Mouse (Mus musculus): ENCODE results near the gene Rhox13. TPM values are rescaled to one million over a fixed set of nuclear protein-coding genes. Genes with fewer than 3 reads are reported as not detected.

Rhox13 gene
- polyA plus RNA-seq (2015; fragmentation: Nextera tagmentation; extraction: Ambion mirVana): not detected in 2 replicates

DNA sequence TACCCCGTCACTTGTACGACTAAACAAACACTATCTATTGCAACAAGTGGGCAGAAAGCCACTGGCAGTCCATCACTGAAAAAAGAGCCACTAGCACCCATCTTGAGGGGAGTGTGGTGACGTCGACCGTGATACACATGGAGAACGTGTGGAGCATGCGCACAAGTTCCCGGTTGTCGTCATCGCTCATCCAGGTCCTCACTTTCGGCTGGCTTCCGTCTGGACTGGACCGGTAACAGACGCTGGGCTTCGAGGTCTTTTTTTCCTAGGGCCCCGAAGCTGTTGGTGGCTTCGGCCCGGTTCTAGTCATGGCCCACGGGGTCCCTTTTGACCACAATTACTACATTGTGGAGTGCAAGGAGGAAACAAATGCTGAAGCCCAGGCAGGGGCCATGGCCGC lies at the start of gene Rhox13:
Gene Rhox13, plus strand, starts transcription at position 238 of the 400 bp plus-strand sequence.
- Histone ChIP-seq H3K27ac (no peak within 1 kb of the TSS), H3K9me3 (no peaks in the 10 kb centered on the region), H3K9ac (no peak within 1 kb of the TSS), H3K27me3 (no peaks in the 10 kb centered on the region), H3K36me3 (no peaks in the 10 kb centered on the region), H3K4me1 (no peaks in the 10 kb centered on the region), H3K4me2 (no peak within 1 kb of the TSS), H3K4me3 (no peak within 1 kb of the TSS)
- WGBS: 94% methylated on average over 20 of the region's 20 CpGs
- ATAC-seq (ENCODE audit: borderline replicate concordance, extremely low read depth, low FRiP score, low TSS enrichment): no peak

DNA sequence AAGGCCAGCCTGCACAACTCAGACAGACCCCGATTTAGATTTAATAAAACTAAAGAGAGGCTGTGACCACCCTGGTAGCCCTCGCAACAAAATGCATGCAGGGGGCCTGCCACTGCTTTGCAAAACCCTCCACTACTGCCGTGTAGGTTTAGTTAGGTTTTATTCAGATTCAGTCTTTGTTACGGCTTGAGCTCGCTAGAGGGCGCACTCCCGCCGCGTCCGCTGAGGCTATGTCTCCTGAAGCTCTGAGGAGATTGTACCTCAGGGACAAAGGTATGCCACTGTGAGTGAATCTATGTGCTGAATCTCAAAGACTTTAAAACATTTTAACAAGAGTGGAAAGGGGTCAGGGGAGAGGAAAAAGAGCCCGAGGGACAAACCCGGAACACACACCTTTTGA lies 36.8 kb upstream of the Rhox13 start:
- Histone ChIP-seq H3K4me1 (no peaks in the 10 kb centered on the region), H3K36me3 (no peaks in the 10 kb centered on the region), H3K9ac (no peak overlapping the region), H3K4me2 (no peak overlapping the region), H3K27me3 (no peaks in the 10 kb centered on the region), H3K27ac (no peak overlapping the region), H3K4me3 (no peak overlapping the region), H3K9me3 (no peaks in the 10 kb centered on the region)
- WGBS: 17% methylated on average over 12 of the region's 12 CpGs
- no peak for ATAC-seq (ENCODE audit: borderline replicate concordance, extremely low read depth, low FRiP score, low TSS enrichment)

DNA sequence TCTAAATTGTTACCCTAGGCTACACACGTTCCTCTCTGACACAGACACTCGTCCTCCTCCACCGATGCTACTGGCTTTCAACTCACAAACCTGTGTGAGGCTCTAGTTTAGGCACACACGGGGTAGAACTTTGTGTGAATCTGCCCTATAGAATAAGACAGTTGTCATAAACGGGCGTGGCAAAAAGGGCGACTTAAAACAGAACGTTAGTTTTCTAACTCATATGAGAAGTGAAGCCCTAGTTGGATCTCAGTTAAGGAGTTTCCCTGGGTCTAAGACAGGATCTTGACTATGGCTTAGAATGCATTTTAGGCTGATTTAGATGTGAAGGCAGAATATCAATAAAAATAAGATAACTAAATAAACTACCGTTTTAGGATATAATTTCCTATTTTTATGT lies 36.0 kb upstream of the Rhox13 start, which contains the start of gene Rhox11:
Gene Rhox11, minus strand, starts transcription at position 101 of the 400 bp plus-strand sequence.
- Histone ChIP-seq H3K9me3 (no peaks in the 10 kb centered on the region), H3K36me3 (no peaks in the 10 kb centered on the region), H3K9ac (no peak within 1 kb of the TSS), H3K4me1 (no peaks in the 10 kb centered on the region), H3K4me3 (no peak within 1 kb of the TSS), H3K4me2 (no peak within 1 kb of the TSS), H3K27me3 (no peaks in the 10 kb centered on the region), H3K27ac (no peak within 1 kb of the TSS)
- no peak for ATAC-seq (ENCODE audit: borderline replicate concordance, extremely low read depth, low FRiP score, low TSS enrichment)
- WGBS: 84% methylated on average over 9 of the region's 9 CpGs

DNA sequence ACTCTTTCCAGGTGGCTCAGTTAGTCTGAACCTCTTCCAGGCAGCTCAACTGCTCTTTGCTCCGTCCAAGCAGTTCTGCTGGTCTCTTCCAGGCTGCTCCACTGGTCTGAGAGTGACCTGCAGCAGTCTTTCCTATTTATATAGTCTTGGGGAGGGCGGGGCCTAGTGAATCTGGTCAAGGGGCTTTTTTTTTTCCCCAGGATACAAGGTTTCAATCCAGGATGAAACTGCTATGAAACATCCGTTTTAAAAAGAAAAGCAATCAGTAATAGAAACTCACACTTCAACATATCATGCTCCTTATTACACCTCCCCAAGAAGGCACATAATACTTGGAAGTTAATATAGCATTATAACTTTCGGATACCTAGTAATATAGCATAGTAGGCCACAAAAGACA lies 10.2 kb upstream of the Rhox13 start, which contains the start of gene Rhox12:
Gene Rhox12, minus strand, starts transcription at position 101 of the 400 bp plus-strand sequence.
- Histone ChIP-seq H3K36me3 (no peaks in the 10 kb centered on the region), H3K4me1 (no peaks in the 10 kb centered on the region), H3K27me3 (no peaks in the 10 kb centered on the region), H3K9me3 (no peaks in the 10 kb centered on the region), H3K4me3 (no peak within 1 kb of the TSS), H3K27ac (no peak within 1 kb of the TSS), H3K9ac (no peak within 1 kb of the TSS), H3K4me2 (no peak within 1 kb of the TSS)
- 65% methylated on average over 4 of the region's 4 CpGs for WGBS
- ATAC-seq (ENCODE audit: borderline replicate concordance, extremely low read depth, low FRiP score, low TSS enrichment): no peak

DNA sequence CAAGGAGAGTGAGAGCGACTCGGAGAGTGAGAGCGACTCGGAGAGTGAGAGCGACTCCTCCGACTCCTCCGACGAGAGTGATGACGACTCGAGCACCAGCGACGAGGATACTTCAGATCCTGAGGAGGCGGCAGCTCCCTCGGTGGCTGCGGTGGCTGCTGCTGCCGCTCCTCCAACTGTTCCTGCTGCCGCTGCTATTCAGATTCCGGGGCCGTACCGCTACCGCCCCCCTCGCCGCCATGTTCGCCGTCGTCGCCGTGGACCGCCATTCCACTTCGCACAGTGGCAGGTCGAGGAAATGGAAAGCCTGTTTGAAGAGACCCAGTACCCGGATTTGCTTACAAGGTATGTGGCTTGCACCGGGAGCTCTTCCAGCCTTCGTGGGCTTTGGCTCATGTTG lies 459 bp downstream of the Rhox13 start:
- no peaks in the 10 kb centered on the region for H3K36me3 ChIP-seq
- H3K9ac ChIP-seq: no peak overlapping the region
- H3K4me3 ChIP-seq: no peak overlapping the region
- 84% methylated on average over 32 of the region's 34 CpGs for WGBS
- ATAC-seq (ENCODE audit: borderline replicate concordance, extremely low read depth, low FRiP score, low TSS enrichment): no peak
- no peak overlapping the region for H3K4me2 ChIP-seq
- no peaks in the 10 kb centered on the region for H3K9me3 ChIP-seq
- no peaks in the 10 kb centered on the region for H3K4me1 ChIP-seq
- H3K27ac ChIP-seq: no peak overlapping the region
- no peaks in the 10 kb centered on the region for H3K27me3 ChIP-seq

DNA sequence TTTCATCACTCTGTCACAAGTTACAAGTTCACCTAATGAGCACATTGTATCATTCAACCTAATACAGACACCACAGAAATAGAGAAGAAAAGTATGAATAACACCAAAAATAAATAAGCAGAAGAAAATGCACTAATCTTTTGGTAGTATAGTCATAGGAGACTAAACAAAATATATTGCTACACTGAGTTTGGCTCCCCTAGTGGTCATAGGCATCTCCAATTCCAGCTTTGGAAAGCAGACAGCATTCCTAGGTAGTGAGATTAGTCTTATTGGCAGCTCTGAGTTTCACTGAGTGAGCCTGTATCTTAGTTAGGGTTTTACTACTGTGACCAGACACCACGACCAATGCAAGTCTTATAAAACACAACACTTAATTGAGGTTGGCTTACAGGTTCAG lies 38.1 kb downstream of the Rhox13 start:
- no peak for ATAC-seq (ENCODE audit: borderline replicate concordance, extremely low read depth, low FRiP score, low TSS enrichment)
- H3K27ac ChIP-seq: no peak overlapping the region
- H3K4me3 ChIP-seq: no peak overlapping the region
- WGBS: 57% methylated on average over 1 of the region's 1 CpGs
- no peaks in the 10 kb centered on the region for H3K27me3 ChIP-seq
- no peaks in the 10 kb centered on the region for H3K36me3 ChIP-seq
- no peaks in the 10 kb centered on the region for H3K4me1 ChIP-seq
- no peaks in the 10 kb centered on the region for H3K9me3 ChIP-seq
- no peak overlapping the region for H3K4me2 ChIP-seq
- no peak overlapping the region for H3K9ac ChIP-seq

DNA sequence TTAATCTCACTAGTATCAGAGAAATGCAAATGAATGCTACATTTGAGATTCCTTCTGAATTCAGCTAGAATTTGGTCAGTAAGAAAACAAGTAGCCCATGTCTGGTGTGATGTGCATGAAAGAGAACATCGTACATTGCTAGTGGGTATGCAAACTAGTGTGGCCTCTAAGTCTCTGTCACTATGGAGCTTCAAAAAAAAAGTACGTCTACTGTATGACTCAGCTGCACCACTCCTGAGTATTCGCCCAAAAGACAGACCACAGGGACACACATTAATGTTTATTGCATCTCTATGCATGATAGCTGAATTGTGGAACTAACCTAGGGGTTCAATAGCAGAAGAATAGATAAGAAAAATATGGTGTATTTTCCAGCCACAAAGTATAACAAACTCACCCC lies 44.3 kb downstream of the Rhox13 start:
- Histone ChIP-seq H3K9me3 (no peaks in the 10 kb centered on the region), H3K4me2 (no peak overlapping the region), H3K4me3 (no peak overlapping the region), H3K9ac (no peak overlapping the region), H3K27me3 (no peaks in the 10 kb centered on the region), H3K36me3 (no peaks in the 10 kb centered on the region), H3K27ac (no peak overlapping the region), H3K4me1 (no peaks in the 10 kb centered on the region)
- WGBS: 81% methylated on average over 3 of the region's 3 CpGs
- ATAC-seq (ENCODE audit: borderline replicate concordance, extremely low read depth, low FRiP score, low TSS enrichment): no peak

DNA sequence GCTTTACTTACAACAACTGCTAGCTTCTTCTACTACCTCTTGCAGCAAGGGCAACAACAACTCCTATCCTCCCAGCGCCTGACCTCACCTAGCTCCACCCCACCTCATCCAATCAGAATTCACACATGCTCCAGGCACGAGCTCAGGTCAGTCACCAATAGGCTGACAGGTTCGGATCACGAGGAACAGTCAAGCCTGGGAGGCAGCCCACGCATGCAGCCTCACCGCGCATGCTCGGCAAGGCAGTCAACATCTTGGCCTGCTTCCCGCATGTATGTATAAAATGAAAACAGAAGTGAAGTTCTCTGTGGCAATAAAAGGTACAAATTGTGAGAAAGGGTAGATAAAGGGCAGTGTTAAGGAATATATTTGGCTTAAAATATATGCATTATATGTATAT lies 45.0 kb downstream of the Rhox13 start:
- ATAC-seq (ENCODE audit: borderline replicate concordance, extremely low read depth, low FRiP score, low TSS enrichment): no peak
- Histone ChIP-seq H3K9ac (no peak overlapping the region), H3K4me2 (no peak overlapping the region), H3K9me3 (no peaks in the 10 kb centered on the region), H3K27ac (no peak overlapping the region), H3K4me3 (no peak overlapping the region), H3K36me3 (no peaks in the 10 kb centered on the region), H3K4me1 (no peaks in the 10 kb centered on the region), H3K27me3 (no peaks in the 10 kb centered on the region)
- WGBS: 76% methylated on average over 9 of the region's 9 CpGs

DNA sequence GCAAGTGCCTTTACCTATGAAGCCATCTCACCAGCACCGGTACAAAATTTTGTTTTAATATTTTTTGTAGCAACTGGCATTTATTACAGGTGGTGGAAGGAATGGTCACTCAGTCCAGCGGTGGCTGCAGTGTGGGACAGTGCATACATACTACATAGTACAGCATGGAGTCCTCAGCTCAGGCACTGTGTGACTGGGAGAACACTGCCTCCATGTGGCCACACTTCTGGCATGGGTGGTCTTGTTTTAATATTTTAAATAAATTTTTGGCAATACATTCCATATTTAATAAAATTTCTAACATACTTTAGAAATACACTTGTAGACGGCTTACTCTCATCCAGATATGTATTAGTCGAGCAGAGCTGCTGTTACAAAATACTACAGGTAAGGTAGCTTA lies 45.6 kb downstream of the Rhox13 start:
- no peak overlapping the region for H3K4me3 ChIP-seq
- H3K36me3 ChIP-seq: no peaks in the 10 kb centered on the region
- 69% methylated on average over 4 of the region's 4 CpGs for WGBS
- H3K9me3 ChIP-seq: no peaks in the 10 kb centered on the region
- H3K4me1 ChIP-seq: no peaks in the 10 kb centered on the region
- H3K9ac ChIP-seq: no peak overlapping the region
- ATAC-seq (ENCODE audit: borderline replicate concordance, extremely low read depth, low FRiP score, low TSS enrichment): no peak
- no peak overlapping the region for H3K4me2 ChIP-seq
- H3K27me3 ChIP-seq: no peaks in the 10 kb centered on the region
- H3K27ac ChIP-seq: no peak overlapping the region

Other genes with a start within 250 kb of the Rhox13 start
- not detected in 2 replicates for gene Rhox8, start 242.3 kb upstream of the Rhox13 start, polyA plus RNA-seq (2015; fragmentation: Nextera tagmentation; extraction: Ambion mirVana)
- not detected in 2 replicates for gene Rhox7b, start 224.0 kb upstream of the Rhox13 start, polyA plus RNA-seq (2015; fragmentation: Nextera tagmentation; extraction: Ambion mirVana)
- not detected in 2 replicates for gene Rhox9, start 219.4 kb upstream of the Rhox13 start, polyA plus RNA-seq (2015; fragmentation: Nextera tagmentation; extraction: Ambion mirVana)
- not detected in 2 replicates for gene Btg1-ps1, start 102.4 kb upstream of the Rhox13 start, polyA plus RNA-seq (2015; fragmentation: Nextera tagmentation; extraction: Ambion mirVana)
- gene Btg1-ps2, start 78.1 kb upstream of the Rhox13 start, polyA plus RNA-seq (2015; fragmentation: Nextera tagmentation; extraction: Ambion mirVana): not detected in 2 replicates
- not detected in 2 replicates for gene Rhox10, start 54.7 kb upstream of the Rhox13 start, polyA plus RNA-seq (2015; fragmentation: Nextera tagmentation; extraction: Ambion mirVana)
- not detected in 2 replicates for gene Rhox11, start 36.1 kb upstream of the Rhox13 start, polyA plus RNA-seq (2015; fragmentation: Nextera tagmentation; extraction: Ambion mirVana)
- not detected in 2 replicates for gene Rhox12, start 10.3 kb upstream of the Rhox13 start, polyA plus RNA-seq (2015; fragmentation: Nextera tagmentation; extraction: Ambion mirVana)
- 3.7 and 3.9 TPM in 2 replicates for gene Zbtb33, start 68.6 kb downstream of the Rhox13 start, polyA plus RNA-seq (2015; fragmentation: Nextera tagmentation; extraction: Ambion mirVana)
- gene Tmem255a, start 131.2 kb downstream of the Rhox13 start, polyA plus RNA-seq (2015; fragmentation: Nextera tagmentation; extraction: Ambion mirVana): 19.5 and 20.8 TPM in 2 replicates
- gene Atp1b4, start 195.0 kb downstream of the Rhox13 start, polyA plus RNA-seq (2015; fragmentation: Nextera tagmentation; extraction: Ambion mirVana): 0.05 and 0.43 TPM in 2 replicates